Mouse (Mus musculus): ENCODE data around the gene Gm10188. TPM values are rescaled to one million over a fixed set of nuclear protein-coding genes. Genes with fewer than 3 reads are reported as not detected.

The Gm10188 gene
- total RNA-seq, 1 experiment from 2014 or later: not detected

Other genes with a start within 250 kb of the Gm10188 start
- gene Elk4, start 222.2 kb downstream of the Gm10188 start, total RNA-seq (2017): 94.2 to 198 TPM (median 109 TPM) in 3 replicates
- gene Mfsd4a, start 161.7 kb downstream of the Gm10188 start, total RNA-seq (2017): 4.2 to 7.2 TPM (median 5.1 TPM) in 3 replicates
- 0.43 to 2.9 TPM in 2 of 3 replicates, not detected in the other for gene Cdk18, start 90.1 kb downstream of the Gm10188 start, total RNA-seq (2017)
- 1.8 TPM in 1 of 3 replicates, not detected in the others for gene Lemd1, start 38.3 kb downstream of the Gm10188 start, total RNA-seq (2017)
- not detected in 3 replicates for gene AC124108.1, start 38.3 kb downstream of the Gm10188 start, total RNA-seq (2017)
- gene Klhdc8a, start 68.9 kb upstream of the Gm10188 start, total RNA-seq (2017): not detected in 3 replicates
- 59.8 to 114 TPM (median 79.4 TPM) in 3 replicates for gene Nuak2, start 86.4 kb upstream of the Gm10188 start, total RNA-seq (2017)
- 3.8 to 9.4 TPM (median 6.3 TPM) in 3 replicates for gene Tmcc2, start 161.5 kb upstream of the Gm10188 start, total RNA-seq (2017)
- gene Dstyk, start 187.8 kb upstream of the Gm10188 start, total RNA-seq (2017): 40.6 to 56.0 TPM (median 54.3 TPM) in 3 replicates
- gene Rbbp5, start 247.6 kb upstream of the Gm10188 start, total RNA-seq (2017): 43.2 to 84.5 TPM (median 75.7 TPM) in 3 replicates